Mouse (Mus musculus) stomach, postnatal 0 days (tissue): ENCODE data around the gene Mrpl20. TPM values are rescaled to one million over a fixed set of nuclear protein-coding genes. Genes with fewer than 3 reads are reported as not detected.
"Not testable (repeated sequence)": the region's sequence is repeated elsewhere in the genome, so short reads cannot be mapped to it uniquely, and the experiment has no call there.

Experiments
- ATAC-seq: fragments of 200-750 bp; cut with Nextera tagmentation; 2 replicates; pipeline ENCODE4 v1.8.0; 2017; ENCODE audit not compliant: low FRiP score, low TSS enrichment
- DNase-seq: peaks from one replicate; pipeline ENCODE4 v3.0.0-alpha.2; 2016; ENCODE audit warnings: low spot score
- H3K27ac ChIP-seq: fragments of 300-500 bp; sonication (generic); replicated peaks from 2 replicates; pipeline ENCODE4 v1.5.1; 2014; ENCODE audit warnings: mild to moderate bottlenecking, control low read depth
- H3K27me3 ChIP-seq: fragments of 300-500 bp; sonication (generic); 2 replicates; pipeline ENCODE4 v1.6.1; 2014; ENCODE audit warnings: low read length; ENCODE audit not compliant: control insufficient read depth, insufficient read depth
- H3K36me3 ChIP-seq: fragments of 300-500 bp; sonication (generic); 2 replicates; pipeline ENCODE4 v1.6.1; 2014; ENCODE audit warnings: low read length, mixed read lengths; ENCODE audit not compliant: control insufficient read depth, insufficient read depth
- H3K4me1 ChIP-seq: fragments of 300-500 bp; sonication (generic); replicated peaks from 2 replicates; pipeline ENCODE4 v1.6.1; 2014; ENCODE audit warnings: antibody characterized with exemption; ENCODE audit not compliant: control insufficient read depth, insufficient read depth
- H3K4me2 ChIP-seq: fragments of 300-500 bp; sonication (generic); replicated peaks from 2 replicates; pipeline ENCODE4 v1.6.1; 2014; ENCODE audit warnings: low read depth, mild to moderate bottlenecking, control low read depth, moderate library complexity
- H3K4me3 ChIP-seq: fragments of 300-500 bp; sonication (generic); 2 replicates; pipeline ENCODE4 v1.5.1; 2014; ENCODE audit warnings: low read depth, low read length, control low read depth
- H3K9ac ChIP-seq: fragments of 300-500 bp; sonication (generic); 2 replicates; pipeline ENCODE4 v1.6.1; 2014; ENCODE audit warnings: mild to moderate bottlenecking, low read length, control low read depth, mixed read lengths
- H3K9me3 ChIP-seq: fragments of 300-500 bp; sonication (generic); 2 replicates; pipeline ENCODE4 v1.6.1; 2016; ENCODE audit warnings: low read length; ENCODE audit not compliant: control insufficient read depth
- CTCF ChIP-seq: IDR thresholded peaks from 2 replicates; pipeline ENCODE4 v1.5.1; 2016; ENCODE audit warnings: antibody characterized with exemption, low read depth, mild to moderate bottlenecking, moderate library complexity
- EP300 ChIP-seq: optimal IDR thresholded peaks from 2 replicates; pipeline ENCODE3; 2016; ENCODE audit warnings: antibody characterized with exemption
- WGBS: fragments of 180-500 bp; shearing (Covaris S2); extraction: QIAGEN DNeasy Blood & Tissue Kit; methylation state at CpG from one replicate; pipeline ENCODE4 v1.1.7; 2014; 5-methylcytosine and 5-hydroxymethylcytosine counted together
- polyA plus RNA-seq: library from polyadenylated mRNA; unstranded; fragments of >200 nt; fragmentation: Nextera tagmentation; extraction: Ambion mirVana; gene quantifications from 2 replicates; pipeline ENCODE4 v1.2.1, GENCODE M21; 2015

The Mrpl20 gene
- polyA plus RNA-seq, 1 experiment from 2014 or later = 240 TPM

- peak within 1 kb of the TSS; percentile 75 for H3K4me2 ChIP-seq
- H3K36me3 ChIP-seq = no peaks in the 10 kb centered on the region
- no peak for TF ChIP-seq EP300
- TF ChIP-seq CTCF = peak; percentile 58
- peak within 1 kb of the TSS; percentile 63 for H3K4me3 ChIP-seq
- H3K27me3 ChIP-seq = no peaks in the 10 kb centered on the region
- 54% methylated on average over 5 of the region's 5 CpGs for WGBS
- H3K27ac ChIP-seq = no peak within 1 kb of the TSS
- H3K9ac ChIP-seq = peak within 1 kb of the TSS; percentile 86
- H3K9me3 ChIP-seq = no peaks in the 10 kb centered on the region
- H3K4me1 ChIP-seq = no peaks in the 10 kb centered on the region
- DNase-seq = no peak
- no peak for ATAC-seq
Observed at GRCm38 (mm10) chr4:155785819-155786218, 16.9 kb upstream of the Mrpl20 start, which contains the start of gene Tmem88b. Gene Tmem88b (minus strand): TSS chr4:155785874.

- Histone ChIP-seq H3K9ac (no peak overlapping the region), H3K4me2 (no peak overlapping the region), H3K4me3 (no peak overlapping the region), H3K36me3 (no peaks in the 10 kb centered on the region), H3K4me1 (no peaks in the 10 kb centered on the region), H3K27me3 (no peaks in the 10 kb centered on the region), H3K9me3 (no peaks in the 10 kb centered on the region), H3K27ac (no peak overlapping the region)
- no peak for DNase-seq
- no peak for ATAC-seq
- no peak for TF ChIP-seq EP300
- no peak for TF ChIP-seq CTCF
- 67% methylated on average over 3 of the region's 3 CpGs for WGBS
Observed at GRCm38 (mm10) chr4:155788300-155788699, 14.4 kb upstream of the Mrpl20 start.

GRCm38 (mm10) chr4:155788833-155789232 is 13.8 kb upstream of the Mrpl20 start:
- ATAC-seq, H3K27me3 ChIP-seq, H3K9me3 ChIP-seq, H3K4me2 ChIP-seq, H3K9ac ChIP-seq, H3K27ac ChIP-seq, H3K4me3 ChIP-seq, H3K36me3 ChIP-seq, H3K4me1 ChIP-seq, DNase-seq: not testable (repeated sequence)
- WGBS = 79% methylated on average over 4 of the region's 4 CpGs

GRCm38 (mm10) chr4:155790021-155790489 is 12.6 kb upstream of the Mrpl20 start, which contains the start of gene Ankrd65:
Gene Ankrd65 (plus strand): TSS chr4:155790439.
- H3K4me1 ChIP-seq = no peaks in the 10 kb centered on the region
- peak within 1 kb of the TSS; percentile 65 for H3K27ac ChIP-seq
- no peak within 1 kb of the TSS for H3K4me3 ChIP-seq
- 68% methylated on average over 3 of the region's 3 CpGs for WGBS
- DNase-seq (no peak), ATAC-seq (no peak)
- H3K4me2 ChIP-seq = no peak within 1 kb of the TSS
- H3K9ac ChIP-seq = no peak within 1 kb of the TSS; the same call in 1 of the 2 replicates
- H3K27me3 ChIP-seq = no peaks in the 10 kb centered on the region
- TF ChIP-seq EP300 = no peak
- TF ChIP-seq CTCF = no peak
- H3K36me3 ChIP-seq = no peaks in the 10 kb centered on the region
- no peaks in the 10 kb centered on the region for H3K9me3 ChIP-seq

GRCm38 (mm10) chr4:155790650-155791161 is 12.0 kb upstream of the Mrpl20 start:
- ATAC-seq = peak; percentile 69

GRCm38 (mm10) chr4:155791240-155791933 is 11.3 kb upstream of the Mrpl20 start:
- Histone ChIP-seq H3K36me3 (no peaks in the 10 kb centered on the region), H3K27ac (peak overlapping the region; percentile 9; the same call in 1 of the 2 replicates), H3K27me3 (no peaks in the 10 kb centered on the region), H3K4me2 (no peak overlapping the region), H3K9ac (no peak overlapping the region; the same call in 1 of the 2 replicates), H3K9me3 (no peaks in the 10 kb centered on the region), H3K4me1 (no peaks in the 10 kb centered on the region), H3K4me3 (no peak overlapping the region)
- WGBS = 73% methylated on average over 24 of the region's 24 CpGs
- ATAC-seq (0 out of 2 replicates have a peak, but pooled peaks have one; percentile 25), DNase-seq (peak; percentile 13)
- TF ChIP-seq CTCF = no peak
- no peak for TF ChIP-seq EP300

More at GRCm38 (mm10) chr4:155790650-155791161, 12.0 kb upstream of the Mrpl20 start:
- Histone ChIP-seq H3K27me3 (no peaks in the 10 kb centered on the region), H3K9ac (no peak overlapping the region), H3K4me3 (no peak overlapping the region), H3K4me1 (no peaks in the 10 kb centered on the region), H3K4me2 (no peak overlapping the region), H3K9me3 (no peaks in the 10 kb centered on the region), H3K36me3 (no peaks in the 10 kb centered on the region), H3K27ac (peak overlapping the region; percentile 65; the same call in 1 of the 2 replicates)
- TF ChIP-seq CTCF (no peak), EP300 (no peak)
- 48% methylated on average over 3 of the region's 3 CpGs for WGBS
- DNase-seq = peak; percentile 15
